Mouse (Mus musculus) urinary bladder, adult 18-20 months (tissue): Measurements from ENCODE around the gene Prex1.
"Not testable (repeated sequence)": the region's sequence is repeated elsewhere in the genome, so short reads cannot be mapped to it uniquely, and the experiment has no call there.

ENCODE experiments used
- DNase-seq, 2 experiments: peaks; one replicate each; pipeline ENCODE4 v3.0.0; 2022; ENCODE audit warnings: low spot score in 2 of 2, mixed read lengths in 2 of 2

Prex1 gene

GRCm38 (mm10) chr2:166713690-166714426 is at the start of gene Prex1:
Prex1 (minus strand) TSS chr2:166713832.
- peak; percentile 98 to 99 for DNase-seq

GRCm38 (mm10) chr2:166757969-166758368 is 44.3 kb upstream of the Prex1 start:
- DNase-seq = no peak

- no peak for DNase-seq
Measured at GRCm38 (mm10) chr2:166754760-166755159, 41.1 kb upstream of the Prex1 start.

- no peak for DNase-seq
Measured at GRCm38 (mm10) chr2:166754194-166754593, 40.6 kb upstream of the Prex1 start.

DNA sequence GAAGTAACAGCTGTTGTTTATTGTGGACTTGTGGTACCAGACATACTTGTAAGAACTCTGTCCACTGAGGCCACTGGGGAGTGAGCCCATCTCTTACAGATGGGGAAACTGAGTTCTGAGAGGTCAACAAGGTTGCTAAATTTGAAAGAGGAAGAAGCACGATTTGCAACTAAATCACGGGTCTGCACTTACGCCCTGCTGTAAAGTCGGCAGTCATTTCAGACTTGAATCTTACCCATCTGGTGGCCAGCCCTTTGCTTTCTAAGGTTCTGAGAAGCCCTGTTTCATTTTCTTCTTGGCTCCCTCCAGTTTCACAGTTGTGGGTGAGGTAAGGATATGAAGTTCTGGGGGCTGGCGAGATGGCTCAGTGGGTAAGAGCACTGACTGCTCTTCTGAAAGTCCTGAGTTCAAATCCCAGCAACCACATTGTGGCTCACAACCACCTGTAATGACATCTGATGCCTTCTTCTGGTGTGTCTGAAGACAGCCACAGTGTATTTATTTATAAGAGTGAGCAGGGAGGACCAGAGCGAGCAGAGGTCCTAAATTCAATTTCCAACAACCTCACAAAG is 37.1 kb upstream of the Prex1 start:
- no peak for DNase-seq

- not testable (repeated sequence) for DNase-seq
Measured at GRCm38 (mm10) chr2:166746261-166746913, 32.8 kb upstream of the Prex1 start.

- DNase-seq = no peak
Measured at GRCm38 (mm10) chr2:166745849-166746248, 32.2 kb upstream of the Prex1 start.

- no peak for DNase-seq
Measured at GRCm38 (mm10) chr2:166744433-166744832, 30.8 kb upstream of the Prex1 start.

- no peak for DNase-seq
Measured at GRCm38 (mm10) chr2:166743504-166743903, 29.9 kb upstream of the Prex1 start.

DNA sequence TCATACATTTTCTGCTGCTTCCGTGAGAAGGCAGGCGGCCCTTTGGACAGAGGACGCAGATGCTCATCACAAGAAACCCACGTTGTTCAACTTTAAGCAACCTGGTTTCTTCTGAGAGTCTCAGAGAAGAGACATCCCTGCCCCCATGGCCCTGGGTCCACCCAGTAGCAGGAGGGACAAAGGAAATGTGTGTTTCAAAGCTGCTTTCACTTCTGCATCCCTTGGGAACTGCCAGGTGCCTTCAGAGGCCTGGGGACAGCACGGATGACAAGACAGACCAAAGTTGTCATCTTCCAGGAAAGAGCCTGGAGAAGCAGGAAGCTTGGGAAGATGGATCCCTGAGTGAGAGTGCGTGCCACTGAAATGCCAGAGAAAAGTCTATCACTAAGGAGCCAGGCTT is 27.8 kb upstream of the Prex1 start:
- DNase-seq = no peak

DNA sequence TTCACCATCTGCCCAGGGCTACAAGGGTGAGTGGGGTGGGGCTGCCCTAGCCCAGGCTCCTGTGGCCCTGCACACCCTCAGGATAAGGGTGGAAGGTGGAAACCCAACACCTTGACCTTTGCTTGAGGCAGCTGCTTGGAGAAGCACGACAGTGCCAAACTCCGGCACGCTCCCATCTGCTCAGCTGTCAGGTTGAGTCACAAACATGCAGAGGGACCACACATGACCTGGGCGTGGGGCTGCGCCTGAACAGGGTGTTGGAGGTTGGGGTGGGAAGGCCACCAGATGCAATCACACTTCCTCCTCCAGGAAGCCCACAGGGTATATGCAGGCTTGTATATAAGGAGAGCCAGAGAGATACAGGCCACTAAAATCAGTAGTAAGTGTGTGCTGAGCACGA is 26.8 kb upstream of the Prex1 start:
- no peak for DNase-seq

GRCm38 (mm10) chr2:166737307-166737706 is 23.7 kb upstream of the Prex1 start:
- no peak for DNase-seq

DNA sequence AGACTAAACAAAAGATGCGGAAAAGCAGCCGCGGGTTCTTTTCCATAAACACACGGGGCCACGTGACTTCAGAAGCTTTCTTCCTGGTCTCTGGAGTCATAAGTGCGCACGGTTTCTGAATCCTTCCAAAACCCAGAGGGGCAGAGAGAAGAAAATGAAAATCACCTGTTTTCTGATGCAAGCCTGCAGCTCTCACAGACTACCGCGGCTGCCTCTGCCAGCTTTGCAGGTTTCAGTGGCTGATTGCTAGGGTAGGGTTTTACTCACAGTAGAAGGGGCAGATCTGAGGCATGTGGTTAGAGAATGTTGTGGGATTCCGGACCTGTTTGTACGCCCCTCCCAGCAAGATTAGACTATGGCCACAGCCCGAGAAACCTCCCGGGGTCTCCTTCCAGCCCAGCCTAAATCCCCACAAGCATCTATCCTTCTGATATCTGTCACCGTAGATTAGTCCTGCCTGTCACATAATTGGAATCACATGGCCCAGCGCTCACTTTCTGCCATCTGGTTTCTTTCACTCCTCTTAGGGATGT is 21.9 kb upstream of the Prex1 start:
- no peak for DNase-seq

GRCm38 (mm10) chr2:166732860-166733259 is 19.2 kb upstream of the Prex1 start:
- no peak for DNase-seq

GRCm38 (mm10) chr2:166732146-166732545 is 18.5 kb upstream of the Prex1 start:
- DNase-seq = no peak

- DNase-seq = not testable (repeated sequence)
Measured at GRCm38 (mm10) chr2:166731102-166731883, 17.7 kb upstream of the Prex1 start.

GRCm38 (mm10) chr2:166730567-166730915 is 16.9 kb upstream of the Prex1 start:
- no peak for DNase-seq

GRCm38 (mm10) chr2:166729656-166730566 is 16.3 kb upstream of the Prex1 start:
- DNase-seq = peak in 1 of 2 experiments; percentile 73

GRCm38 (mm10) chr2:166729045-166729444 is 15.4 kb upstream of the Prex1 start:
- no peak for DNase-seq

DNA sequence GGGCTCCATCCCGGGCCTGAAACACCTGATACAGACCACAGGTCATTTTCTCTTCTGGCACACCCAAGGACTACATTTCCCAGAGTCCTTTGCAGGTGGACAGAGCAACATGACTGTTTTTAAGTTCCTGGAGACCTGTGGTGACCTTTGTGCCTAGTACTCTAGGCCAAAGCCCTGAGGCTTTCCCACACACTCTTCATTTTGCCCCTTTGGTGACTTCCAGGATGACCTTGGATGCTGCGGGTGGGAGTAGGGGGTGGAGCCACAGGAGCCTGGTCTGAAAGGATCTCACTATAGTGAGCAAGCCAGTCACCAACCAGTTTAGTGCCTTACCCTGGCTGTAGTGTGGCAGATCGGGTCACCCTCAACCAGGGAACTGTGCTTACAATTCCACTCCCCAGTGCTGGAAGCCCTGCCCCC is 14.6 kb upstream of the Prex1 start:
- no peak for DNase-seq

- DNase-seq = no peak
Measured at GRCm38 (mm10) chr2:166727790-166728189, 14.2 kb upstream of the Prex1 start.
